Mouse (Mus musculus) adrenal gland, postnatal 10 days (tissue): ENCODE results near the gene Slc2a5. TPM values are rescaled to one million over a fixed set of nuclear protein-coding genes. Genes with fewer than 3 reads are reported as not detected.

Experiments used
- DNase-seq: peaks from one replicate; pipeline ENCODE4 v3.0.0; 2021; ENCODE audit warnings: mixed read lengths
- total RNA-seq, 2 experiments: library from RNA; stranded (reverse); gene quantifications; 2 replicates each; pipeline ENCODE4 v1.2.3; 2021

The Slc2a5 gene
- total RNA-seq, 2 experiments from 2014 or later: 0.27 to 0.75 TPM

GRCm38 (mm10) chr4:150144242-150144641 lies 25.2 kb downstream of the Slc2a5 start:
- DNase-seq: no peak

GRCm38 (mm10) chr4:150146286-150146685 lies 27.2 kb downstream of the Slc2a5 start:
- DNase-seq: peak; percentile 23

- no peak for DNase-seq
These were observed 32.0 kb downstream of the Slc2a5 start for GRCm38 (mm10) chr4:150151045-150151444.

- no peak for DNase-seq
These were observed 33.4 kb downstream of the Slc2a5 start for GRCm38 (mm10) chr4:150152483-150152882.

GRCm38 (mm10) chr4:150155301-150155700 lies 36.2 kb downstream of the Slc2a5 start:
- DNase-seq: no peak

GRCm38 (mm10) chr4:150155731-150156130 lies 36.6 kb downstream of the Slc2a5 start:
- DNase-seq: no peak

GRCm38 (mm10) chr4:150157348-150157882 lies 38.3 kb downstream of the Slc2a5 start:
- DNase-seq: no peak

- no peak for DNase-seq
These were observed 40.4 kb downstream of the Slc2a5 start for GRCm38 (mm10) chr4:150159458-150159857.

GRCm38 (mm10) chr4:150162561-150163169 lies 43.6 kb downstream of the Slc2a5 start:
- DNase-seq: no peak

- no peak for DNase-seq
These were observed 45.8 kb downstream of the Slc2a5 start for GRCm38 (mm10) chr4:150164875-150165274.

- peak; percentile 30 for DNase-seq
These were observed 49.3 kb downstream of the Slc2a5 start for GRCm38 (mm10) chr4:150168406-150168805.

- DNase-seq: no peak
These were observed 53.0 kb downstream of the Slc2a5 start for GRCm38 (mm10) chr4:150172107-150172506.

GRCm38 (mm10) chr4:150173281-150173680 lies 54.2 kb downstream of the Slc2a5 start:
- DNase-seq: peak; percentile 54

- DNase-seq: no peak
These were observed 54.9 kb downstream of the Slc2a5 start for GRCm38 (mm10) chr4:150174027-150174426.

- DNase-seq: peak; percentile 54
These were observed 57.5 kb downstream of the Slc2a5 start for GRCm38 (mm10) chr4:150176535-150176934.

- no peak for DNase-seq
These were observed 58.0 kb downstream of the Slc2a5 start for GRCm38 (mm10) chr4:150177122-150177521.

- DNase-seq: no peak
These were observed 59.0 kb downstream of the Slc2a5 start for GRCm38 (mm10) chr4:150178131-150178530.

- DNase-seq: no peak
These were observed 62.2 kb downstream of the Slc2a5 start for GRCm38 (mm10) chr4:150181304-150181703.

- DNase-seq: no peak
These were observed 69.2 kb downstream of the Slc2a5 start for GRCm38 (mm10) chr4:150188236-150188635.

- DNase-seq: no peak
These were observed 73.1 kb downstream of the Slc2a5 start for GRCm38 (mm10) chr4:150192199-150192598.
